Comparison of ENCODE assay signal across 30 mouse cellular contexts in the genomic region with DNA sequence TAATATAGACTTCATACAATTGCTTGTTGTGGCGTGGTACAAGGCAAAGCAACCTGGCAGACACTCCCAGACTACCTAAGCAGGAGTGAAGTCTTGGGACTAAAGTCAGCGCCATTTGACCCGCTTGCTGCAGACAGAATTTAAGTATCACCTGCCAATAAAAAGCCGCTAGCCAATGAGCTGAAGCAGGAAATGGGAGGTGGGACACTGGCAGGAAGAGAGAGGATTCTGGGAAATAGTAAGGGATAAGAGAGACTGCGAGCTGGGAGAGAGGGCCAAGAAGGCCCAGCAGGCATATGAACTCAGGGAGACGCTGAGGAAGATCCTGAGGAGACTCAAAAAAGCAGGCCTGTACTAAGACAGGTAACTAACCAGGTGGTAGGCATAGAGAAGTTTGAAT.
DNase-seq lines count a peak whose midpoint lies in the region; ATAC-seq lines count a peak whose summit lies in the region.
"Had no signal": no experiment of that assay in that cellular context is flagged by ENCODE, and none has a peak within 500 bp of the region (broad histone marks: within the 10 kb centered on the region; RNA-seq: fewer than 3 reads in every experiment).

No protein-coding gene starts in this region.

- no peak for ATAC-seq in embryonic facial prominence, embryonic 13.5 days (ENCODE audit: insufficient number of reproducible peaks, insufficient read depth, low FRiP score, low TSS enrichment, low read depth)
- ATAC-seq in midbrain, embryonic 16.5 days = no peak
- ATAC-seq in midbrain, embryonic 15.5 days (replicated peaks) = no peak
- ATAC-seq: forebrain, embryonic 15.5 days; inflammation-experienced regulatory T-cells, adult 6 months; lung, postnatal 0 days had no signal

- H3K4me1 ChIP-seq in embryonic facial prominence, embryonic 13.5 days = peaks cover 5% of the 10 kb centered on the region; the same call in 1 of the 2 replicates
- H3K4me1 ChIP-seq in embryonic facial prominence, embryonic 10.5 days = peaks cover 13% of the 10 kb centered on the region
- H3K4me1 ChIP-seq in midbrain, embryonic 16.5 days (ENCODE audit: control insufficient read depth, insufficient read depth, low read length) = peaks cover 2% of the 10 kb centered on the region; the same call in 1 of the 2 replicates
- H3K4me1 ChIP-seq in midbrain, embryonic 15.5 days = no peaks in the 10 kb centered on the region
- H3K4me1 ChIP-seq: forebrain, embryonic 10.5 days; forebrain, embryonic 15.5 days; limb, embryonic 10.5 days; limb, embryonic 15.5 days; liver, embryonic 13.5 days; neural tube, embryonic 13.5 days had no signal

- H3K27me3 ChIP-seq in embryonic facial prominence, embryonic 13.5 days = no peaks in the 10 kb centered on the region
- H3K27me3 ChIP-seq in embryonic facial prominence, embryonic 10.5 days (replicated peaks; ENCODE audit: low read depth, poor library complexity, severe bottlenecking) = no peaks in the 10 kb centered on the region
- no peaks in the 10 kb centered on the region for H3K27me3 ChIP-seq in midbrain, embryonic 16.5 days (ENCODE audit: control insufficient read depth, insufficient read depth, low read depth, low read length)
- no peaks in the 10 kb centered on the region for H3K27me3 ChIP-seq in midbrain, embryonic 15.5 days (replicated peaks)
- H3K27me3 ChIP-seq: forebrain, embryonic 15.5 days had no signal

- H3K4me2 ChIP-seq in embryonic facial prominence, embryonic 13.5 days = 0 out of 2 replicates have a peak overlapping the region, but pooled peaks have one; percentile 10
- 0 out of 2 replicates have a peak overlapping the region, but pooled peaks have one; percentile 12 for H3K4me2 ChIP-seq in midbrain, embryonic 16.5 days (ENCODE audit: low read length)
- H3K4me2 ChIP-seq in midbrain, embryonic 15.5 days = no peak overlapping the region
- H3K4me2 ChIP-seq: forebrain, embryonic 15.5 days; heart, embryonic 11.5 days; hindbrain, embryonic 14.5 days; limb, embryonic 15.5 days; liver, embryonic 13.5 days; neural tube, embryonic 13.5 days had no signal

- DNase-seq in embryonic facial prominence, embryonic 10.5 days (ENCODE audit: low spot score) = no peak
- peak; percentile 25 for DNase-seq in adipocyte (ENCODE audit: low spot score)
- DNase-seq in right cerebral cortex, adult 2 months (ENCODE audit: low spot score in 2 of 2) = no peak
- no peak for DNase-seq in urinary bladder, adult 2 months (ENCODE audit: low spot score)
- DNase-seq: adrenal gland, postnatal 25 days; cerebellum, adult 11-12 months; cerebellum, postnatal 14 days; gastrocnemius, postnatal 36 days; heart, adult 18-20 months; heart, postnatal 36 days; kidney, adult 11 months; layer of hippocampus, postnatal 36 days; liver, embryonic 13.5 days; lung, adult 18-20 months; thymus, postnatal 4 days had no signal

- no peak overlapping the region for H3K4me3 ChIP-seq in embryonic facial prominence, embryonic 13.5 days
- H3K4me3 ChIP-seq in embryonic facial prominence, embryonic 10.5 days = no peak overlapping the region
- H3K4me3 ChIP-seq in midbrain, embryonic 16.5 days (ENCODE audit: low read depth, low read length) = no peak overlapping the region
- H3K4me3 ChIP-seq in midbrain, embryonic 15.5 days = no peak overlapping the region
- H3K4me3 ChIP-seq: forebrain, embryonic 10.5 days; forebrain, embryonic 15.5 days; limb, embryonic 10.5 days; limb, embryonic 15.5 days; liver, embryonic 13.5 days; neural tube, embryonic 13.5 days had no signal

- no peak overlapping the region for H3K9ac ChIP-seq in embryonic facial prominence, embryonic 13.5 days
- H3K9ac ChIP-seq in midbrain, embryonic 16.5 days (ENCODE audit: low read depth, low read length) = no peak overlapping the region
- no peak overlapping the region for H3K9ac ChIP-seq in midbrain, embryonic 15.5 days
- H3K9ac ChIP-seq: forebrain, embryonic 15.5 days; hindbrain, embryonic 14.5 days; limb, embryonic 15.5 days; liver, embryonic 13.5 days; neural tube, embryonic 13.5 days had no signal

- 82% methylated on average over 6 of the region's 6 CpGs for WGBS in embryonic facial prominence, embryonic 13.5 days
- WGBS in embryonic facial prominence, embryonic 10.5 days = 81% methylated on average over 6 of the region's 6 CpGs
- 83% methylated on average over 6 of the region's 6 CpGs for WGBS in midbrain, embryonic 16.5 days
- WGBS in midbrain, embryonic 15.5 days = 81% methylated on average over 6 of the region's 6 CpGs

- H3K27ac ChIP-seq in embryonic facial prominence, embryonic 13.5 days = no peak overlapping the region
- H3K27ac ChIP-seq in embryonic facial prominence, embryonic 10.5 days (replicated peaks) = no peak overlapping the region
- no peak overlapping the region for H3K27ac ChIP-seq in midbrain, embryonic 16.5 days (ENCODE audit: low read length)
- no peak overlapping the region for H3K27ac ChIP-seq in midbrain, embryonic 15.5 days
- H3K27ac ChIP-seq: forebrain, embryonic 10.5 days; forebrain, embryonic 15.5 days; hindbrain, embryonic 14.5 days; kidney, postnatal 0 days; limb, embryonic 10.5 days; limb, embryonic 15.5 days; liver, embryonic 13.5 days; macrophage; neural tube, embryonic 13.5 days had no signal

- peaks cover 4% of the 10 kb centered on the region; the same call in 1 of the 2 replicates for H3K9me3 ChIP-seq in embryonic facial prominence, embryonic 13.5 days
- peaks cover 3% of the 10 kb centered on the region; the same call in 1 of the 2 replicates for H3K9me3 ChIP-seq in embryonic facial prominence, embryonic 10.5 days
- H3K9me3 ChIP-seq in midbrain, embryonic 16.5 days (replicated peaks; ENCODE audit: control insufficient read depth, low read length, poor library complexity, severe bottlenecking) = no peaks in the 10 kb centered on the region
- no peaks in the 10 kb centered on the region for H3K9me3 ChIP-seq in midbrain, embryonic 15.5 days
- H3K9me3 ChIP-seq: forebrain, embryonic 10.5 days; forebrain, embryonic 15.5 days; G1E; limb, embryonic 10.5 days; limb, embryonic 15.5 days; liver, embryonic 13.5 days; neural tube, embryonic 13.5 days had no signal

- no peaks in the 10 kb centered on the region for H3K36me3 ChIP-seq in embryonic facial prominence, embryonic 13.5 days
- H3K36me3 ChIP-seq in embryonic facial prominence, embryonic 10.5 days (replicated peaks) = no peaks in the 10 kb centered on the region
- no peaks in the 10 kb centered on the region for H3K36me3 ChIP-seq in midbrain, embryonic 16.5 days (ENCODE audit: control insufficient read depth, insufficient read depth, low read length)
- no peaks in the 10 kb centered on the region for H3K36me3 ChIP-seq in midbrain, embryonic 15.5 days (replicated peaks)
- H3K36me3 ChIP-seq: forebrain, embryonic 10.5 days; forebrain, embryonic 15.5 days; G1E; limb, embryonic 10.5 days; limb, embryonic 15.5 days; liver, embryonic 13.5 days; neural tube, embryonic 13.5 days had no signal
